Mouse (Mus musculus) myocyte (in vitro differentiated cells): ENCODE data around the gene Arhgef25. TPM values are rescaled to one million over a fixed set of nuclear protein-coding genes. Genes with fewer than 3 reads are reported as not detected.
"Not testable (repeated sequence)": the region's sequence is repeated elsewhere in the genome, so short reads cannot be mapped to it uniquely, and the experiment has no call there.

Source experiments
- H3K27me3 ChIP-seq: one replicate; pipeline ENCODE4 v1.6.1; 2011; ENCODE audit not compliant: control insufficient read depth, insufficient read depth, insufficient read length
- H3K36me3 ChIP-seq: one replicate; pipeline ENCODE4 v1.6.1; 2011; ENCODE audit not compliant: control insufficient read depth, insufficient read depth
- H3K4me2 ChIP-seq: one replicate; pipeline ENCODE4 v1.6.1; 2011; ENCODE audit warnings: low read depth, control low read depth
- H3K4me3 ChIP-seq: one replicate; pipeline ENCODE4 v1.5.1; 2011; ENCODE audit warnings: mild to moderate bottlenecking, control low read depth, moderate library complexity
- H3K79me2 ChIP-seq: one replicate; pipeline ENCODE4 v1.6.1; 2011; ENCODE audit not compliant: control insufficient read depth, insufficient read depth
- H3ac ChIP-seq: one replicate; pipeline ENCODE4 v1.6.1; 2011; ENCODE audit not compliant: control insufficient read depth, insufficient read length
- CEBPB ChIP-seq: IDR thresholded peaks from 2 replicates; pipeline ENCODE4 v1.6.1; 2011; ENCODE audit warnings: mild to moderate bottlenecking, moderate library complexity; ENCODE audit not compliant: poor library complexity, insufficient read depth, severe bottlenecking
- E2F4 ChIP-seq: IDR thresholded peaks from one replicate; pipeline ENCODE4 v1.6.1; 2011; ENCODE audit warnings: mild to moderate bottlenecking, control low read depth, moderate library complexity; ENCODE audit not compliant: insufficient read depth
- MAX ChIP-seq: IDR thresholded peaks from one replicate; pipeline ENCODE4 v1.6.1; 2011; ENCODE audit warnings: low read depth, mild to moderate bottlenecking, control low read depth
- MYOD1 ChIP-seq, 3 experiments: IDR thresholded peaks; one replicate each; pipeline ENCODE4 v1.6.1; 2011; ENCODE audit warnings: control low read depth in 2 of 3, low read depth in 2 of 3, mild to moderate bottlenecking in 2 of 3, moderate library complexity in 1 of 3; ENCODE audit not compliant: insufficient read length in 2 of 3, control insufficient read depth in 1 of 3
- MYOG ChIP-seq, 3 experiments: IDR thresholded peaks; one replicate each; pipeline ENCODE4 v1.6.1; 2011; ENCODE audit warnings: control low read depth in 2 of 3, low read depth in 2 of 3, mild to moderate bottlenecking in 2 of 3; ENCODE audit not compliant: insufficient read length in 2 of 3, control insufficient read depth in 1 of 3, insufficient read depth in 1 of 3
- POLR2A ChIP-seq: IDR thresholded peaks from one replicate; pipeline ENCODE4 v1.6.1; 2011; ENCODE audit warnings: low read depth, mild to moderate bottlenecking, control low read depth, moderate library complexity; ENCODE audit not compliant: insufficient read length
- POLR2AphosphoS2 ChIP-seq: IDR thresholded peaks from one replicate; pipeline ENCODE4 v1.6.1; 2011; ENCODE audit warnings: low read depth, control low read depth; ENCODE audit not compliant: insufficient read length
- REST ChIP-seq: IDR thresholded peaks from one replicate; pipeline ENCODE4 v1.6.1; 2011; ENCODE audit warnings: mild to moderate bottlenecking, control low read depth, moderate library complexity; ENCODE audit not compliant: insufficient read depth, insufficient read length
- SRF ChIP-seq: IDR thresholded peaks from one replicate; pipeline ENCODE4 v1.6.1; 2011; ENCODE audit warnings: low read depth; ENCODE audit not compliant: control insufficient read depth, insufficient read length
- TCF12 ChIP-seq: IDR thresholded peaks from one replicate; pipeline ENCODE4 v1.6.1; 2011; ENCODE audit warnings: mild to moderate bottlenecking, control low read depth; ENCODE audit not compliant: poor library complexity, insufficient read depth, severe bottlenecking
- TCF3 ChIP-seq: IDR thresholded peaks from one replicate; pipeline ENCODE4 v1.6.1; 2011; ENCODE audit warnings: low read depth, control low read depth; ENCODE audit not compliant: insufficient read length
- USF1 ChIP-seq: IDR thresholded peaks from one replicate; pipeline ENCODE4 v1.6.1; 2011; ENCODE audit warnings: low read depth, mild to moderate bottlenecking, control low read depth, moderate library complexity
- polyA plus RNA-seq: library from polyadenylated mRNA; unstranded; fragments of >200 nt; fragmentation: generic; extraction: Trizol; gene quantifications from one replicate; pipeline ENCODE4 v1.2.1, GENCODE M21; 2012; ENCODE audit warnings: missing spikeins

Gene Arhgef25
- polyA plus RNA-seq, 1 experiment = 25.3 TPM

- Histone ChIP-seq H3ac (peak overlapping the region; percentile 49), H3K36me3 (no peaks in the 10 kb centered on the region), H3K27me3 (no peaks in the 10 kb centered on the region), H3K79me2 (no peaks in the 10 kb centered on the region), H3K4me2 (peak overlapping the region; percentile 88), H3K4me3 (peak overlapping the region; percentile 23)
- TF ChIP-seq MYOD1 (IDR thresholded peaks at IDR 0.05; ENCODE audit: control insufficient read depth in 1 of 3, insufficient read length in 2 of 3, low read depth in 2 of 3) = peak in 1 of 3 experiments; percentile 10
- TF ChIP-seq CEBPB = no peak
Observed at GRCm38 (mm10) chr10:127165654-127166403, 24.1 kb downstream of the Arhgef25 start.

- H3K79me2 ChIP-seq = no peaks in the 10 kb centered on the region
- H3K4me3 ChIP-seq = peak overlapping the region; percentile 23
- no peaks in the 10 kb centered on the region for H3K36me3 ChIP-seq
- H3ac ChIP-seq = peak overlapping the region; percentile 49
- peak overlapping the region; percentile 88 for H3K4me2 ChIP-seq
- H3K27me3 ChIP-seq = no peaks in the 10 kb centered on the region
- TF ChIP-seq TCF12 (no peak), POLR2AphosphoS2 (no peak), MYOD1 (IDR thresholded peaks at IDR 0.05; ENCODE audit: control insufficient read depth in 1 of 3, insufficient read length in 2 of 3, low read depth in 2 of 3) (no peak), MYOG (IDR thresholded peaks at IDR 0.05; ENCODE audit: control insufficient read depth in 1 of 3, insufficient read depth in 1 of 3, insufficient read length in 2 of 3, low read depth in 2 of 3) (no peak), USF1 (no peak), POLR2A (no peak)
Observed at GRCm38 (mm10) chr10:127165354-127165653, 24.6 kb downstream of the Arhgef25 start.

- Histone ChIP-seq H3K27me3 (no peaks in the 10 kb centered on the region), H3K4me2 (peak within 1 kb of the TSS; percentile 88), H3K36me3 (no peaks in the 10 kb centered on the region), H3ac (peak within 1 kb of the TSS; percentile 49), H3K79me2 (no peaks in the 10 kb centered on the region), H3K4me3 (peak within 1 kb of the TSS; percentile 23)
- no peak for TF ChIP-seq E2F4
- TF ChIP-seq SRF = no peak
- TF ChIP-seq CEBPB = no peak
- TF ChIP-seq MAX = no peak
- no peak for TF ChIP-seq REST
- peak; percentile 53 for TF ChIP-seq POLR2AphosphoS2
- TF ChIP-seq POLR2A = peak; percentile 82
- TF ChIP-seq USF1 = no peak
- no peak for TF ChIP-seq TCF3
- peak in 1 of 3 experiments; percentile 26 for TF ChIP-seq MYOG (IDR thresholded peaks at IDR 0.05; ENCODE audit: control insufficient read depth in 1 of 3, insufficient read depth in 1 of 3, insufficient read length in 2 of 3, low read depth in 2 of 3)
- TF ChIP-seq MYOD1 (IDR thresholded peaks at IDR 0.05; ENCODE audit: control insufficient read depth in 1 of 3, insufficient read length in 2 of 3, low read depth in 2 of 3) = peak in 1 of 3 experiments; percentile 20
- no peak for TF ChIP-seq TCF12
Observed at GRCm38 (mm10) chr10:127164631-127165353, 25.1 kb downstream of the Arhgef25 start, which contains the start of gene B4galnt1. B4galnt1 (plus strand) TSS chr10:127165225.

GRCm38 (mm10) chr10:127164190-127164589 is 25.7 kb downstream of the Arhgef25 start:
- Histone ChIP-seq H3ac (no peak overlapping the region), H3K36me3 (no peaks in the 10 kb centered on the region), H3K79me2 (no peaks in the 10 kb centered on the region), H3K4me3 (peak overlapping the region; percentile 23), H3K4me2 (peak overlapping the region; percentile 88), H3K27me3 (no peaks in the 10 kb centered on the region)
- TF ChIP-seq SRF (no peak), MAX (no peak), MYOG (IDR thresholded peaks at IDR 0.05; ENCODE audit: control insufficient read depth in 1 of 3, insufficient read depth in 1 of 3, insufficient read length in 2 of 3, low read depth in 2 of 3) (no peak), MYOD1 (IDR thresholded peaks at IDR 0.05; ENCODE audit: control insufficient read depth in 1 of 3, insufficient read length in 2 of 3, low read depth in 2 of 3) (no peak), USF1 (no peak), POLR2A (no peak)

- H3K27me3 ChIP-seq, H3K4me3 ChIP-seq, H3ac ChIP-seq, H3K79me2 ChIP-seq, H3K4me2 ChIP-seq, H3K36me3 ChIP-seq: not testable (repeated sequence)
Observed at GRCm38 (mm10) chr10:127162771-127163261, 27.1 kb downstream of the Arhgef25 start.
